Mouse (Mus musculus) kidney, adult 2 months (tissue): ENCODE results near the gene Slc30a10. TPM values are rescaled to one million over a fixed set of nuclear protein-coding genes. Genes with fewer than 3 reads are reported as not detected.

Experiments used
- DNase-seq: peaks from one replicate; pipeline ENCODE4 v3.0.0; 2021
- H3K27ac ChIP-seq: fragments of 200-500 bp; 2 replicates; pipeline ENCODE4 v1.5.1; 2012; ENCODE audit warnings: low read depth, low read length, control low read depth, inconsistent platforms; ENCODE audit not compliant: insufficient read depth
- H3K27me3 ChIP-seq: fragments of 200-500 bp; replicated peaks from 2 replicates; pipeline ENCODE4 v1.6.1; 2012; ENCODE audit warnings: mild to moderate bottlenecking, moderate library complexity, low read length, inconsistent platforms; ENCODE audit not compliant: control insufficient read depth, insufficient read depth
- H3K36me3 ChIP-seq: fragments of 200-500 bp; 2 replicates; pipeline ENCODE4 v1.6.1; 2012; ENCODE audit warnings: mild to moderate bottlenecking, moderate library complexity, low read length, inconsistent platforms; ENCODE audit not compliant: control insufficient read depth, insufficient read depth
- H3K4me1 ChIP-seq: fragments of 200-500 bp; 2 replicates; pipeline ENCODE4 v1.6.1; 2011; ENCODE audit warnings: low read length; ENCODE audit not compliant: control insufficient read depth, insufficient read depth
- H3K4me3 ChIP-seq: fragments of 200-500 bp; 2 replicates; pipeline ENCODE4 v1.5.1; 2011; ENCODE audit warnings: mild to moderate bottlenecking, low read depth, low read length, control low read depth; ENCODE audit not compliant: insufficient read depth
- CTCF ChIP-seq: fragments of 200-500 bp; conservative IDR thresholded peaks from 2 replicates; pipeline ENCODE4 v1.5.1; 2011; ENCODE audit warnings: low read depth, mild to moderate bottlenecking, control low read depth, low read length, moderate library complexity, mixed read lengths; ENCODE audit not compliant: insufficient read depth, insufficient read length
- POLR2A ChIP-seq: fragments of 200-500 bp; IDR thresholded peaks from one replicate; pipeline ENCODE4 v1.6.1; 2011; ENCODE audit warnings: low read depth, low read length, control low read depth
- WGBS: fragments of 180-500 bp; shearing (Covaris S2); methylation state at CpG from one replicate; pipeline ENCODE4 v1.1.7; 2018; 5-methylcytosine and 5-hydroxymethylcytosine counted together
- polyA plus RNA-seq: library from polyadenylated mRNA; depleted of rRNA; stranded (reverse); fragments of >200 nt; gene quantifications from 2 replicates; pipeline ENCODE4 v1.2.3, GENCODE M21; 2012; rRNA removed

Gene Slc30a10
- polyA plus RNA-seq, 1 experiment = not detected

DNA sequence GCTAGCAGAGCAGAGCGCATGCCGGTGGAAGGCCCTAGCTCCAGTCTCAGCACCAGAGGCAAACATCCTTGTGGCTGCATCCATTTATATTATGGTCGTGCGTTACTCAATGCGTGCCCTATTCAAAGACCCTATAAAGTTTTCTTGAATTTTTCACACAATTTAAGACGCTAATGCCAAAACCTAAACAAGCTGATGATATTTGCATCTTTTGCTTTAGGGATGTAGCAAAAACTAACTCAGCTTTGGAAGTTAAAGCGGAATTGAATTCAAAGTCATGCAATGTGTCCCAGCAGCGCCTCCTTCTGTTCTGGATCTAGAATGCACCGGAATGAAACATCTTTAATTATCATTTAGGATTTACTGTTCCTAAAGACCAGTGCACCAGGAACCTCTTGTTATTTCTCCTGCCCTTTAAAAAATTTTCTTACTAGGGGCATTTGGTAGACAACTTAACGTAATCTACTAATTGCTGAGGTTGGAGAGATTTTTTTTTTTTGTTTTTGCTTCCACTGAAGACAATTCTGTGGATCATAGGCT is 47.2 kb downstream of the Slc30a10 start:
- Histone ChIP-seq H3K4me1 (no peaks in the 10 kb centered on the region), H3K4me3 (no peak overlapping the region), H3K36me3 (no peaks in the 10 kb centered on the region), H3K27me3 (no peaks in the 10 kb centered on the region), H3K27ac (no peak overlapping the region)
- DNase-seq = peak; percentile 23
- peak; percentile 18; the same call in 1 of the 2 replicates for TF ChIP-seq CTCF
- no peak for TF ChIP-seq POLR2A
- WGBS = 40% methylated on average over 10 of the region's 10 CpGs

- WGBS = 41% methylated on average over 6 of the region's 6 CpGs
- no peak for DNase-seq
- no peak overlapping the region for H3K4me3 ChIP-seq
- H3K27ac ChIP-seq = no peak overlapping the region
- H3K36me3 ChIP-seq = no peaks in the 10 kb centered on the region
- no peaks in the 10 kb centered on the region for H3K27me3 ChIP-seq
- TF ChIP-seq CTCF = no peak
- TF ChIP-seq POLR2A = no peak
- no peaks in the 10 kb centered on the region for H3K4me1 ChIP-seq
These were observed 47.9 kb downstream of the Slc30a10 start for GRCm38 (mm10) chr1:185502550-185502949.

DNA sequence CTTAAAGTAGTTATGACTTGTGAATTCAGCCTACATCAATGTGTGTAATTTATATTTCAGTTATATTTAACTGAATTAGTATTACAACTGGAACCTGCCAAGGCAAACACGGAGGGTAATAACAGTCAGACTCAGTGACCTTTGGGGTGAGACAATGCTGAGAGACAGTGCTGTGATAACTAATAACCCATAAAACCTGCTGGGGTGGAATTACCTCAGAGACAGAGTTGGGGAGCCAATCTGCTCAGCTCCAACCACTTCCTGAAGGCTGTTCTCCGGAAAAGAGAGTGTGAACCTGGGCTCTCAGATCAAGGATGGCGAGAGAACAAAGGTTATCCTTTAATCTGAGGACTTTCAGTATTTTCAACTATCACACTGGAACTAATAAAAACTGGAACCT is 54.4 kb downstream of the Slc30a10 start:
- H3K4me3 ChIP-seq = no peak overlapping the region
- DNase-seq = no peak
- no peaks in the 10 kb centered on the region for H3K27me3 ChIP-seq
- H3K27ac ChIP-seq = no peak overlapping the region
- no peak for TF ChIP-seq CTCF
- no peak for TF ChIP-seq POLR2A
- 34% methylated on average over 3 of the region's 3 CpGs for WGBS
- H3K4me1 ChIP-seq = no peaks in the 10 kb centered on the region
- no peaks in the 10 kb centered on the region for H3K36me3 ChIP-seq

GRCm38 (mm10) chr1:185511306-185511705 is 56.7 kb downstream of the Slc30a10 start:
- no peaks in the 10 kb centered on the region for H3K27me3 ChIP-seq
- TF ChIP-seq POLR2A = no peak
- H3K4me3 ChIP-seq = no peak overlapping the region
- H3K36me3 ChIP-seq = no peaks in the 10 kb centered on the region
- no peak for DNase-seq
- H3K27ac ChIP-seq = no peak overlapping the region
- WGBS = 94% methylated on average over 5 of the region's 5 CpGs
- no peaks in the 10 kb centered on the region for H3K4me1 ChIP-seq

DNA sequence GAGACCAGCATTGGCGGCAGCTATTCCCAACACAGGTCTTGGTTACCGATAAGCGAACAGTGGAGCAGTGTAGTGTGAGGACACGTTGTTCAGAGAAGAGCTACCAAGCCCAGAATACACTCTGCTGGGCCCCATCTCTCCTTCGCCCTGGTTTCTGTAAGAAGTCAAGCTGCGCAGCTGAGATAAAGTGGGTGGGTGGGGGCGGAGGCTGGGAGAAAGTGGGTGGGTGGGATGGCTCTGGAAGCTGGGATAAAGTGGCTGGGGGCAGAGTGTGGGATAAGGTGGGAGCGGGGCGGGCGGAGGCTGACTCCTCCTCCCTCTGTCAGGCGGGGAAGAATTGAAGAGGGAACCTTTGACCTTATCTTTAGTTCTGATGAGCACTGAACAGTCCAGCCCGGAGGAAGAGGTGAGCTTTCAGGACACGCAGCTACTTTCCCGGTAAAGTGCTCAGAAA is 60.9 kb downstream of the Slc30a10 start:
- Histone ChIP-seq H3K4me1 (no peaks in the 10 kb centered on the region), H3K27me3 (no peaks in the 10 kb centered on the region), H3K36me3 (no peaks in the 10 kb centered on the region), H3K4me3 (no peak overlapping the region), H3K27ac (no peak overlapping the region)
- WGBS = 55% methylated on average over 14 of the region's 14 CpGs
- DNase-seq = no peak
- TF ChIP-seq CTCF (no peak), POLR2A (no peak)

- WGBS = 47% methylated on average over 10 of the region's 10 CpGs
- TF ChIP-seq POLR2A (no peak), CTCF (no peak)
- Histone ChIP-seq H3K36me3 (no peaks in the 10 kb centered on the region), H3K4me3 (no peak overlapping the region), H3K4me1 (no peaks in the 10 kb centered on the region), H3K27me3 (no peaks in the 10 kb centered on the region), H3K27ac (no peak overlapping the region)
- DNase-seq = no peak
These were observed 61.4 kb downstream of the Slc30a10 start for GRCm38 (mm10) chr1:185516041-185516440.

DNA sequence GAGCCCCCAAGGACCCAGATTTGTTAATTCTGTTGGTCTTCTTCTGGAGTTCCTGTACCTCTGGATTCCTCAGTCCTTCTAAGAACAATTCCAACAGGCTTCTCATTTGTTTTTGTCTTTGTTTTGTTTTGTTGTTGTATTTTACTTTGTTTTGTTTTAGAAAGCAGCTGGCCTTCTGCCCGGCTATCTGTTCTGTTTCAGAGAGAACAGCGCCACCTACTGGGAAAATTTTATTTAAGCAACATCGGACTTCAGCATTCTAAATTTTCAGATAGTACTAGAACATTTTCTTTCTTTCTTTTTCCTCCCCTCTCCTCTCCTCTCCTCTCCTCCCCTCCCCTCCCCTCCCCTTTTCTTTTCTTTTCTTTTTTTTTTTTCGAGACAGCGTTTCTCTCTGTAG is 62.9 kb downstream of the Slc30a10 start:
- no peak overlapping the region for H3K27ac ChIP-seq
- 3% methylated on average over 3 of the region's 5 CpGs for WGBS
- peak; percentile 37 for DNase-seq

More for the DNA sequence above, 62.9 kb downstream of the Slc30a10 start:
- TF ChIP-seq CTCF = peak; percentile 35; the same call in 1 of the 2 replicates
- TF ChIP-seq POLR2A = no peak
- no peaks in the 10 kb centered on the region for H3K27me3 ChIP-seq
- no peaks in the 10 kb centered on the region for H3K36me3 ChIP-seq
- no peaks in the 10 kb centered on the region for H3K4me1 ChIP-seq
- H3K4me3 ChIP-seq = no peak overlapping the region

Other genes with a start within 250 kb of the Slc30a10 start
- gene Iars2, start 125.5 kb upstream of the Slc30a10 start, polyA plus RNA-seq = 37.7 and 40.9 TPM in 2 replicates
- 404 and 464 TPM in 2 replicates for gene Bpnt1, start 122.7 kb upstream of the Slc30a10 start, polyA plus RNA-seq
- 9.7 and 13.0 TPM in 2 replicates for gene Eprs, start 91.8 kb upstream of the Slc30a10 start, polyA plus RNA-seq